ENCODE assay signal across 28 mouse cellular contexts in the genomic region with DNA sequence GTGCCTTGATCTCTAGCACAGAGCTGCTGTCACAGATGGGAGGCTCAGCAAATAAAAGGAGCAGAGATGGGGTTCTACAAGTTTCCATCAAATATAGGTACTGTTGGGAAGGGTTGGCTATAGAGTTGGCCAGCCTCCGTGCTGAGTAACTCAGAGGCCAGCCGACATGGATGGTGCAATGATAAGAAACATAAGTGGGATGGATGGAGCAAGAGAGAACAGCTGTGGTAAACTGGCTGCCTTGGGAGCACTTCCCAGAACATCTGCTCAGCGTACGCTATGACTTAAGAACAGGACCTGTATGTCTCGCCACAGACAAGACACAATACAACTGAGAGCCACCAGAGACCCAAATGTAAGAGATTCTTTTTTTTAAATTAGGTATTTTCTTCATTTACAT. TPM values are rescaled to one million over a fixed set of nuclear protein-coding genes. Genes with fewer than 3 reads are reported as not detected.
DNase-seq lines count a peak whose midpoint lies in the region; ATAC-seq and TF ChIP-seq lines count a peak whose summit lies in the region.
"Had no signal": no experiment of that assay in that cellular context is flagged by ENCODE, and none has a peak within 500 bp of the region (broad histone marks: within the 10 kb centered on the region; RNA-seq: fewer than 3 reads in every experiment).

No protein-coding gene starts in this region.

- intact Hi-C loops in heart, postnatal 36 days (cut with DNase I) = no loop called here

- H3K9me3 ChIP-seq in heart, embryonic 10.5 days = no peaks in the 10 kb centered on the region
- no peaks in the 10 kb centered on the region for H3K9me3 ChIP-seq in lung, postnatal 0 days (ENCODE audit: low read length)
- H3K9me3 ChIP-seq: embryonic facial prominence, embryonic 10.5 days; embryonic facial prominence, embryonic 13.5 days; forebrain, embryonic 12.5 days; forebrain, embryonic 15.5 days had no signal

- no peak overlapping the region for H3K4me2 ChIP-seq in lung, postnatal 0 days (replicated peaks; ENCODE audit: low read depth, low read length)
- H3K4me2 ChIP-seq: embryonic facial prominence, embryonic 13.5 days; forebrain, embryonic 12.5 days; forebrain, embryonic 15.5 days; heart, embryonic 11.5 days; hindbrain, embryonic 14.5 days had no signal

- no peak overlapping the region for H3K27ac ChIP-seq in heart, embryonic 10.5 days
- H3K27ac ChIP-seq in lung, postnatal 0 days (ENCODE audit: low read length) = no peak overlapping the region
- H3K27ac ChIP-seq: embryonic facial prominence, embryonic 10.5 days; embryonic facial prominence, embryonic 13.5 days; forebrain, embryonic 12.5 days; forebrain, embryonic 15.5 days; heart, adult 2 months; hindbrain, embryonic 14.5 days; hindbrain, postnatal 0 days had no signal

- no peaks in the 10 kb centered on the region for H3K36me3 ChIP-seq in heart, embryonic 10.5 days
- H3K36me3 ChIP-seq in lung, postnatal 0 days (ENCODE audit: insufficient read depth, low read length) = no peaks in the 10 kb centered on the region
- H3K36me3 ChIP-seq: embryonic facial prominence, embryonic 10.5 days; embryonic facial prominence, embryonic 13.5 days; forebrain, embryonic 12.5 days; forebrain, embryonic 15.5 days had no signal

- H3K27me3 ChIP-seq in heart, embryonic 10.5 days (ENCODE audit: insufficient read depth, poor library complexity, severe bottlenecking) = no peaks in the 10 kb centered on the region
- no peaks in the 10 kb centered on the region for H3K27me3 ChIP-seq in lung, postnatal 0 days (replicated peaks; ENCODE audit: insufficient read depth, low read length)
- H3K27me3 ChIP-seq: embryonic facial prominence, embryonic 13.5 days; forebrain, embryonic 12.5 days; forebrain, embryonic 15.5 days; Patski had no signal

- no peak overlapping the region for H3K9ac ChIP-seq in lung, postnatal 0 days (replicated peaks; ENCODE audit: low read depth)
- H3K9ac ChIP-seq: embryonic facial prominence, embryonic 13.5 days; forebrain, embryonic 12.5 days; forebrain, embryonic 15.5 days; hindbrain, embryonic 14.5 days had no signal

- 82% methylated on average over 5 of the region's 5 CpGs for WGBS in heart, embryonic 10.5 days
- WGBS in lung, postnatal 0 days = 68% methylated on average over 5 of the region's 5 CpGs

- H3K4me1 ChIP-seq in heart, embryonic 10.5 days = peaks cover 39% of the 10 kb centered on the region
- H3K4me1 ChIP-seq in lung, postnatal 0 days (ENCODE audit: insufficient read depth, low read depth, low read length) = no peaks in the 10 kb centered on the region; the same call in 1 of the 2 replicates

- no peak overlapping the region for H3K4me3 ChIP-seq in heart, embryonic 10.5 days
- no peak overlapping the region for H3K4me3 ChIP-seq in lung, postnatal 0 days (ENCODE audit: low read depth, low read length)
- H3K4me3 ChIP-seq: embryonic facial prominence, embryonic 10.5 days; embryonic facial prominence, embryonic 13.5 days; erythroblast, embryonic 14.5 days; forebrain, embryonic 12.5 days; forebrain, embryonic 15.5 days; heart, adult 2 months had no signal

- TF ChIP-seq CTCF in lung, postnatal 0 days (IDR thresholded peaks at IDR 0.05) = no peak

- DNase-seq in heart, embryonic 10.5 days (ENCODE audit: low spot score) = peak; percentile 22
- no peak for DNase-seq in heart, postnatal 36 days
- peak; percentile 63 for DNase-seq in lung, postnatal 0 days (ENCODE audit: low spot score)
- DNase-seq in lung, postnatal 10 days = no peak
- DNase-seq in adipocyte (ENCODE audit: low spot score) = peak; percentile 21
- DNase-seq in yolk sac, embryonic 10.5 days (ENCODE audit: low spot score) = no peak
- DNase-seq in testis, postnatal 14 days (ENCODE audit: low spot score) = no peak
- DNase-seq: adrenal gland, adult 8-10 months; adrenal gland, postnatal 25 days; cerebellum, adult 11-12 months; cerebellum, adult 8-10 months; cerebellum, postnatal 10 days; cerebellum, postnatal 36 days; embryo, embryonic 11 days; gastrocnemius, postnatal 25 days; heart, adult 2 months; heart, postnatal 4 days had no signal

- peak; percentile 62 for ATAC-seq in lung, postnatal 0 days
- ATAC-seq: CD4-positive, CD25-positive, alpha-beta regulatory T cell, adult 4 months; forebrain, embryonic 15.5 days; hindbrain, postnatal 0 days; inflammation-experienced regulatory T-cells, adult 6 months; Patski had no signal

- TF ChIP-seq EP300 in lung, postnatal 0 days (IDR thresholded peaks at IDR 0.05) = no peak

RNA-seq across cellular contexts. Expression of a gene that starts 39.0 kb away (rescaled TPM):
- polyA plus RNA-seq in heart, embryonic 10.5 days (2016; fragmentation: Nextera tagmentation; extraction: Ambion mirVana) = 6.7 and 8.0 TPM in 2 replicates
- total RNA-seq in heart, postnatal 36 days (2021) = 1 to 10 TPM; 2.3 to 5.3 TPM
- polyA plus RNA-seq in lung, postnatal 0 days (2015; fragmentation: Nextera tagmentation; extraction: Ambion mirVana) = 4.8 and 6.6 TPM in 2 replicates
- polyA plus RNA-seq: erythroblast, embryonic 14.5 days had no signal

Comparison
In these comparisons a context has a peak if more than half of its experiments do, and no peak if none do; other contexts are left out.
1. DNase-seq: peak in heart, embryonic 10.5 days (single experiment), lung, postnatal 0 days (single experiment) and adipocyte (single experiment); none in heart, postnatal 36 days (0 of 2), lung, postnatal 10 days (single experiment), yolk sac, embryonic 10.5 days (single experiment) and testis, postnatal 14 days (single experiment).